Mouse (Mus musculus) bone marrow, adult 2 months (tissue): ENCODE results near the gene Fam189b. TPM values are rescaled to one million over a fixed set of nuclear protein-coding genes. Genes with fewer than 3 reads are reported as not detected.

ENCODE experiments used
- H3K27ac ChIP-seq: fragments of 200-500 bp; 2 replicates; pipeline ENCODE4 v1.5.1; 2012; ENCODE audit warnings: low read depth, mild to moderate bottlenecking, control low read depth, inconsistent platforms, low read length; ENCODE audit not compliant: control insufficient read depth, poor library complexity, insufficient read depth
- H3K4me1 ChIP-seq: fragments of 200-500 bp; 2 replicates; pipeline ENCODE4 v1.6.1; 2011; ENCODE audit warnings: low read length; ENCODE audit not compliant: control insufficient read depth, insufficient read depth
- H3K4me3 ChIP-seq: fragments of 200-500 bp; replicated peaks from 2 replicates; pipeline ENCODE3; 2011; ENCODE audit warnings: mild to moderate bottlenecking, low read depth, low read length, control low read depth; ENCODE audit not compliant: control insufficient read depth
- CTCF ChIP-seq: fragments of 200-500 bp; IDR thresholded peaks from 2 replicates; pipeline ENCODE4 v1.5.1; 2011; ENCODE audit warnings: low read length, control low read depth; ENCODE audit not compliant: control insufficient read depth, insufficient read depth
- POLR2A ChIP-seq: fragments of 200-500 bp; IDR thresholded peaks from 2 replicates; pipeline ENCODE4 v1.6.1; 2011; ENCODE audit warnings: low read depth, mild to moderate bottlenecking, control low read depth, low read length, borderline replicate concordance; ENCODE audit not compliant: control insufficient read depth
- WGBS: fragments of 180-500 bp; shearing (Covaris S2); methylation state at CpG from one replicate; pipeline ENCODE4 v1.1.7; 2018; 5-methylcytosine and 5-hydroxymethylcytosine counted together
- polyA plus RNA-seq: library from polyadenylated mRNA; stranded (reverse); fragments of >200 nt; gene quantifications from 2 replicates; pipeline ENCODE4 v1.2.4, GENCODE M21; 2011; ENCODE audit warnings: low replicate concordance; ENCODE audit not compliant: missing spikeins, insufficient read depth, insufficient read length

The Fam189b gene
- polyA plus RNA-seq, 1 experiment = 9.8 TPM

DNA sequence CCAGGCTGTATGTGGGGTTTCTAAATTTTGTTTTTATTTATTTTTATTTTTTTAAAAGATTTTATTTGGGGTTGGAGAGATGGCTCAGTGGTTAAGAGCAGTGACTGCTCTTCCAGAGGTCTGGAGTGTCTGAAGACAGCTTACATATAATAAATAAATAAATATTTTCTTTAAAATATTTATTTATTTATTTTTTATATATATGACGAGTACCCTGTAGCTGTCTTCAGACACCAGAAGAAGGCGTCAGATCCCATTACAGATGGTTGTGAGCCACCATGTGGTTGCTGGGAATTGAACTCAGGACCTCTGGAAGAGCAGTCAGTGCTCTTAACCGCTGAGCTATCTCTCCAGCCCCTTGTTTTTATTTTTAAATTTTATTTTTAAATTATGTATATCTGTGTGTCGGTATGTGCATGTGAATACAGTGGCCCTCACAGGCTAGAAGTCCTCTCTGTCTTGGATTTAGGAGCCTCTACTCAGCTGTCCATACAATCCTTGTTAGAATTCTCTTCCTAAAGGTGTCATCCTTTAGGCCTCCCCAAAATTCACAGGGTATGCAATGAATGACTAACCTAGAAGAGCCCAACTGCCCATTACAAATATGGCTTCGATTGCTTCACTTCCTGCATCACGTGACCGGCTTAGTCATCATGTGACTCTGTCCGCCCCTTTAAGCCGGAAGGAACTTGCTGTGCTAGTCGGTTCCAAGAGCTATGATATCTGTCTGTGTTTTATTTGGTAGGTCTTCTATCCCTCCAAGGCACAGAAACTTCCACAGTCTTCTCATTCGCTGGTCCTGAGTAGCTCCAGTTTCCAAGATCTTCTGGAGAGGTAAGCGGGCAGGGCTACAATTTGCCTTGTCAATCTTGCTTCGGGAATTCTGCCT, 19.6 kb downstream of the Fam189b start, which contains the start of gene Gba:
Gene Gba, plus strand, starts transcription at position 676 of the 889 bp plus-strand sequence.
- 22% methylated on average over 13 of the region's 13 CpGs for WGBS
- Histone ChIP-seq H3K4me3 (peak within 1 kb of the TSS; percentile 88), H3K4me1 (peaks cover 3% of the 10 kb centered on the region), H3K27ac (no peak within 1 kb of the TSS)
- TF ChIP-seq POLR2A (no peak), CTCF (no peak)

DNA sequence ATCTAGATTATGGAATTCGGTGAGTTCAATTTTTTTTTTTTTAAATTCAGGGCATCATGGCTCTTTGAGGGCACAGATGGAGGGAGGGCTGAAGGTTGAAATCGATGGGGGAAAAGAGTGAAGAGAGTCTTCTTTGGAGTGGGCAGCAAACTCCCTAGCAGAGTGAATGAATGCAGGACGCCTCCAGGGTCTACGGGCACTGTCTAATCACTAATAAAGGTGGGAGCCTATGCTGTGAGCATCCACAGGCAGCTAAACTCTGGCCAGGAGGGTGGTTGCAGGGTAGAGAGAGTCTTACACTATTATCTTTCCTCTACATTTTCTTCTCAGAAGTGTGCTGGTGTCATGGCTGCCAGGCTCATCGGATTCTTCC, 20.2 kb downstream of the Fam189b start:
- Histone ChIP-seq H3K4me3 (peak overlapping the region; percentile 88), H3K27ac (no peak overlapping the region), H3K4me1 (peaks cover 3% of the 10 kb centered on the region)
- no peak for TF ChIP-seq CTCF
- no peak for TF ChIP-seq POLR2A
- 29% methylated on average over 5 of the region's 5 CpGs for WGBS

DNA sequence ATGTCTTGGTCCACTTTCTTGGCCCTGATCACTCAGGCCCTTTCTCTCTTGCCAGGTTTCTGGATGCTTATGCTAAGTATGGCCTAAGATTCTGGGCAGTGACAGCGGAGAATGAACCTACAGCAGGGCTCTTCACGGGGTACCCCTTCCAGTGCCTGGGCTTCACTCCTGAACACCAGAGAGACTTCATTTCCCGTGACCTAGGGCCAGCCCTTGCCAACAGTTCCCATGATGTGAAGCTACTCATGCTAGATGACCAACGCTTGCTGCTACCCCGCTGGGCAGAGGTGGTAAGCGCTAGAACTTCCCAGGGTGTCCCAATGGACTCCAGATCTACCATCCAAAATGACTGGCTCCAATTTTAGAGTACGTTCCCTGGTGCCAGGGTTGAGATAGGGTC, 23.1 kb downstream of the Fam189b start:
- 91% methylated on average over 7 of the region's 7 CpGs for WGBS
- peaks cover 3% of the 10 kb centered on the region for H3K4me1 ChIP-seq
- H3K4me3 ChIP-seq = no peak overlapping the region
- H3K27ac ChIP-seq = no peak overlapping the region
- TF ChIP-seq POLR2A = no peak
- TF ChIP-seq CTCF = no peak

DNA sequence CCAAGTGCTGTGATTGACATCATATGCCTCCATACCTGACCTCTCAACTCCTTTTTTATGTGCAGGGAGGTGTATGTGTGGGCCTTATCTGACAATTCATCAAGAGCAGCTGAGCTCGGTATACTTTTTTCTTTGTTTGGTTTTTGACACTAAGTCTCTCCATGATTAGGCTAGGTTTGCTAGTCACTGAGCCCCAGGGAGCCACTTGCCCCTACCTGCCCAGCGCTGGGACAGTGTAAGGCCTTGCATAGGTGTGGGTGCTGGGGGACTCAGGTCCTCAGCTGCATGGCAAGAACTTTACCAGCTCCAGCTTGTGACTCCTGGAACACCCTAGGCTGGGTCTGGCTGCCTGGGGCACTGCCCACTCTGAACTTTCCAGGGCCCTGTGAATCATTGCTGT, 23.8 kb downstream of the Fam189b start:
- no peak overlapping the region for H3K4me3 ChIP-seq
- TF ChIP-seq CTCF = no peak
- no peak for TF ChIP-seq POLR2A
- no peak overlapping the region for H3K27ac ChIP-seq
- whole genome bisulfite sequencing = 75% methylated on average over 2 of the region's 2 CpGs
- H3K4me1 ChIP-seq = peaks cover 3% of the 10 kb centered on the region

DNA sequence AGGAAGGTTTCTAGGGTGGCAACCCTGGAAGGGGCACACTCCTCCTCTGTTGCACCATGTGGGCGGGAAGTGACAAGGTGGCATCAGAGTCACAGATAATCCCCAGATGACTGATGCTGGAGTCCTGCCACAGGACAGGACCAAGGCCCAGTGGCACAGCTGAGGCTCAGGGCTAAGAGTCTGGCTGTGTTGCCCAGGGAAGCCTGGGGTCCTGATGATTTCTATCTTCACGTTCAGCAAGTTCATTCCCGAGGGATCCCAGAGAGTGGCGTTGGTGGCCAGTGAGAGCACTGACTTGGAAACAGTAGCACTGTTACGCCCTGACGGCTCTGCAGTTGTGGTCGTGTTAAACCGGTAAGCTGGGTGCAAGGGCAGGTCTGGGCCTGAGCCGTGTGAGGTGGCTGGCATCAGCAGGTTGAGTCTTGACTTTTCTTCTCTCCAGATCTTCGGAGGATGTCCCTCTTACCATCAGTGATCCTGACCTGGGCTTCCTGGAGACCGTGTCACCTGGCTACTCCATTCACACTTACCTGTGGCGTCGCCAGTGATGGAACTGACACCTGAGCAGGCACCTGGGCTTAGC, 25.2 kb downstream of the Fam189b start:
- no peak overlapping the region for H3K4me3 ChIP-seq
- H3K4me1 ChIP-seq = peaks cover 3% of the 10 kb centered on the region
- TF ChIP-seq POLR2A (no peak), CTCF (no peak)
- 82% methylated on average over 13 of the region's 13 CpGs for WGBS
- no peak overlapping the region for H3K27ac ChIP-seq

DNA sequence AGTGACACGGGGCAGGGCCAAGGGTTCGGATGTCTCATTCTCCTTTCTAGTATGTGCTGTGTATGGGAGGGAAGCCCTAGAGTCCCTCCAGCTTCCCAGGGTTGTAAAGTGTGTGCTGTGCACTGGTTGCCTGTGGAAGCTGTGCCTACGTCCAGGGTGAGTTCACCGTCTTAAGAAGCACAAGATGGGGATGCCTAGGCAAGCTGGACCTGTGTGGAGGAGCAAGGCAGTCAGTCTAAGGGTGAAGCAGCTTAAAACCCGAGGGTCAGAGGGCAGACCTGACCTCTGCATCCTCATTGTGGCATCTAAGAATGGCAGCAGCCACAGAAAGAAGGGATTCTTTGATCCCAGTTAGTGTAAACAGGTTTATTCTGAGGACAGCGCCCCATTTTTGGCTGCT, 25.8 kb downstream of the Fam189b start:
- Histone ChIP-seq H3K4me3 (no peak overlapping the region), H3K27ac (no peak overlapping the region), H3K4me1 (no peaks in the 10 kb centered on the region)
- 84% methylated on average over 6 of the region's 6 CpGs for WGBS
- TF ChIP-seq POLR2A (no peak), CTCF (no peak)

DNA sequence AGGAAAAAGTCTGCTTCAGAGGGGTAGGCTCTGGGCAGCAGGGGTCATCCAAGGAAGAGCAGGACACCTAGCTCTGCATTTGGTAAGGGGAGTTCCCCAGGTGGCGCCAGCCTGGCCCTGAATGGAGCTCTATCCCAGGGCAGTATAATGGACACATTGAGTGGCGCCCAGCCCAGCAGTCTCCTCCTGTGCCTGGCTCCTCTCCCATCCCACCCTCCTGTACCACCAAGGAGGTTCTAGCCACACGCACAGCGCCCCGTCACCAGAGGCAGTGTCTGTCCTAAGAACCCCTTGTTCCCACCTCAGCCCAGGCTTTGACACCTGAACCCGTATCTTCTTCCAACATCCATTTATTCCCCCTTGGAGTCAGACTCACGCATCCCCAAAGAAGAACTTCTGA, 26.8 kb downstream of the Fam189b start:
- Histone ChIP-seq H3K27ac (no peak overlapping the region), H3K4me1 (no peaks in the 10 kb centered on the region), H3K4me3 (no peak overlapping the region)
- TF ChIP-seq POLR2A (no peak), CTCF (no peak)
- 86% methylated on average over 7 of the region's 7 CpGs for WGBS

DNA sequence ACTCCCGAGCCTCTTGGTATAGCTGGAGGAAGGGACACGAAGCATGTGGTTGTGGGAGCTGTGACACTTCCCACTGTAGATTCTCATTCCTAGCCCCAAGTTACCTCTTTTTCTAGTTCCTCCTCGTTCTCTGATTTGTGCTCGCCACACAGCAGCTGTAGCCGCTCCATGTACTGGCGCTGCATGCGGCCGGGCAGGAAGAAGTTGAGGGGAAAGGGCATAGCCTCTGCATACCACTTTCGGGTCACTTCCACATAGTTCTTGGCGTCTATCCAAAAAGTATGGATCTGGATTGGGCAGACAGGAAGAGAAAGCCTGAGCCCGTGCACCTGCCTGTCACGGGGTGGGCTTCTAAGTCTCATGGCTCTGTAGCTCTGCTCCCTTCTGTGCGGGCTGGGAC, 27.2 kb downstream of the Fam189b start:
- WGBS = 67% methylated on average over 13 of the region's 13 CpGs
- Histone ChIP-seq H3K27ac (no peak overlapping the region), H3K4me3 (no peak overlapping the region), H3K4me1 (no peaks in the 10 kb centered on the region)
- TF ChIP-seq POLR2A = no peak
- TF ChIP-seq CTCF = no peak

DNA sequence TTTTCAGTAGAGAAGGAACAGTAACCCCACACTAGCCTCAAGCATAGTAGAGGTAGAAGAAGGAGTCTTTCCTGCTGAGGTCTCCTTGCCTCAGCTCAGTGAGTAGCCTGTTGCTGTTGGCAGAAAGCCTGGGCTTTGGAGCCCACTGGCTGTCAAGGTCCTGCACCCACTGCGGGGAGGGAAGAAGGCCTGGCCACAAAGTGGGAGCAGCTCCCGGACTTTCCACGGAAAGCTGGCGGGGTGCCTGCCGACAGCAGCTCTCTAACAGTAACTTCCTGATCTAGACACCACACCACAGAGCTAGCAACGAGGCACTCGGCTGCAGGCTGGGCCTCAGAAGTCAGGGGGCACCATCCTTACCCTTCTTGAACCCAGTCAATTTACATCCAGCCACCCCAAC, 27.8 kb downstream of the Fam189b start:
- H3K4me3 ChIP-seq = no peak overlapping the region
- no peak overlapping the region for H3K27ac ChIP-seq
- H3K4me1 ChIP-seq = peaks cover 2% of the 10 kb centered on the region; the same call in 1 of the 2 replicates
- TF ChIP-seq CTCF = no peak
- no peak for TF ChIP-seq POLR2A
- WGBS = 63% methylated on average over 7 of the region's 7 CpGs
